Mouse (Mus musculus): Measurements from ENCODE around the gene Syt1. TPM values are rescaled to one million over a fixed set of nuclear protein-coding genes. Genes with fewer than 3 reads are reported as not detected.
A peak's percentile ranks its signal among the peaks of the same experiment; 100 is the strongest.

The Syt1 gene
- total RNA-seq, 1 experiment: 0.58 TPM

DNA sequence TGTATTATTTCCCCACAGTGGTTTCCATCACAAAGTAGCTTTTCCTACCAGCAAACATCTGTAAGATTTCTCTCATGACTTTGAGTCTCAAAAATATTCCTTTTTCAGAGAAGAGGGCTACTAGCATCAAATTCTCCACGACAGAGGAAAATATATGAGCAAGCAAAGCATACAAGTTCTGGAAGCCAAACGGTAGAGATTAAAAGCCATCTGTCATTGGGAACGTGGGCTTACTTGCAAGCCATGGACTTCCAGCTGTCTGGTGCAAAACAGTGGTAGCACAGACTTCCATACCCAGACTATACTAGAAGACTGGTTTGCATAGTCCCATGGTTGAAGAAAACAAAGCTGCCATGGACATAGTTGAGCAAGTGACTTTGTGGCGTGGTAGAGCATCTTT, 106.4 kb downstream of the Syt1 start:
- Histone ChIP-seq H3K36me3 (ENCODE audit: control insufficient read depth, insufficient read depth, low read length, poor library complexity, severe bottlenecking) (no peaks in the 10 kb centered on the region), H3K4me3 (ENCODE audit: insufficient read depth in 1 of 2, low read depth in 1 of 2, low read length in 2 of 2, poor library complexity in 1 of 2, severe bottlenecking in 1 of 2) (no peak overlapping the region), H3K9ac (ENCODE audit: insufficient read depth, low read depth, low read length, poor library complexity, severe bottlenecking) (no peak overlapping the region), H3K4me1 (ENCODE audit: control insufficient read depth in 2 of 2, insufficient read depth in 2 of 2, low read length in 2 of 2, poor library complexity in 1 of 2) (no peaks in the 10 kb centered on the region), H3K9me3 (ENCODE audit: control insufficient read depth, insufficient read depth, low read depth, low read length) (no peaks in the 10 kb centered on the region), H3K27ac (ENCODE audit: insufficient read depth, low read depth, low read length, poor library complexity, severe bottlenecking) (no peak overlapping the region)
- TF ChIP-seq CHD2 (IDR thresholded peaks at IDR 0.05; ENCODE audit: low read depth, low read length) (no peak), HCFC1 (IDR thresholded peaks at IDR 0.05; ENCODE audit: borderline replicate concordance, insufficient read depth, low read length) (no peak), ZC3H11A (IDR thresholded peaks at IDR 0.05; ENCODE audit: borderline replicate concordance, low read depth, low read length) (no peak), ZNF384 (IDR thresholded peaks at IDR 0.05; ENCODE audit: low read depth, low read length) (no peak), MAFK (IDR thresholded peaks at IDR 0.05; ENCODE audit: insufficient read depth, low read depth, low read length) (no peak)
- DNase-seq (ENCODE audit: low read depth, low spot score): no peak
- in situ Hi-C loops (cut with MboI; ENCODE audit: low sequenced_read_pairs in 2 of 2, unreplicated experiment in 2 of 2): no loop called here

DNA sequence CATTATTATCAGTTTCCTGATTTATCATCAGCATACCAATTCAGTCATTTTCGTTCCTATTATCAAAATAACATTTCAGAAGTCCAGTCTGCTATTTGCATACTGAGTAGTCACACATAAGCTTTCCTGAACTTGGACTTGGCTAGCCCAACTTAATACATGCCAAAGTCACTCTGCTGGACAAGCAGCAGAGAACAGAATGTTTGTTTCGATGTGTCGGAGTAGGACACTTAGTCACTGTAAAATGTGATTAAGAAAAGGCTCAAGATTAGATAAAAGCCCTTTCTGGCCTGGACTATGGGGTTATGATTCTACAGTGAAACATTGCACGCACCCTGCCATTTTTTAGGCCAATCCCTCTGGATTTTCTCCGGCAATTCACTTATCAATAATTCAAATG, 114.3 kb downstream of the Syt1 start:
- Histone ChIP-seq H3K27ac (ENCODE audit: insufficient read depth, low read depth, low read length, poor library complexity, severe bottlenecking) (no peak overlapping the region), H3K36me3 (ENCODE audit: control insufficient read depth, insufficient read depth, low read length, poor library complexity, severe bottlenecking) (no peaks in the 10 kb centered on the region), H3K9me3 (ENCODE audit: control insufficient read depth, insufficient read depth, low read depth, low read length) (no peaks in the 10 kb centered on the region), H3K4me3 (ENCODE audit: insufficient read depth in 1 of 2, low read depth in 1 of 2, low read length in 2 of 2, poor library complexity in 1 of 2, severe bottlenecking in 1 of 2) (no peak overlapping the region), H3K4me1 (ENCODE audit: control insufficient read depth in 2 of 2, insufficient read depth in 2 of 2, low read length in 2 of 2, poor library complexity in 1 of 2) (no peaks in the 10 kb centered on the region), H3K9ac (ENCODE audit: insufficient read depth, low read depth, low read length, poor library complexity, severe bottlenecking) (no peak overlapping the region)
- DNase-seq (ENCODE audit: low read depth, low spot score): no peak
- no peak for TF ChIP-seq HCFC1 (IDR thresholded peaks at IDR 0.05; ENCODE audit: borderline replicate concordance, insufficient read depth, low read length)
- no peak for TF ChIP-seq CHD2 (IDR thresholded peaks at IDR 0.05; ENCODE audit: low read depth, low read length)
- no peak for TF ChIP-seq MAFK (IDR thresholded peaks at IDR 0.05; ENCODE audit: insufficient read depth, low read depth, low read length)
- no peak for TF ChIP-seq ZC3H11A (IDR thresholded peaks at IDR 0.05; ENCODE audit: borderline replicate concordance, low read depth, low read length)
- no peak for TF ChIP-seq ZNF384 (IDR thresholded peaks at IDR 0.05; ENCODE audit: low read depth, low read length)
- in situ Hi-C loops (cut with MboI; ENCODE audit: low sequenced_read_pairs in 2 of 2, unreplicated experiment in 2 of 2): no loop called here

DNA sequence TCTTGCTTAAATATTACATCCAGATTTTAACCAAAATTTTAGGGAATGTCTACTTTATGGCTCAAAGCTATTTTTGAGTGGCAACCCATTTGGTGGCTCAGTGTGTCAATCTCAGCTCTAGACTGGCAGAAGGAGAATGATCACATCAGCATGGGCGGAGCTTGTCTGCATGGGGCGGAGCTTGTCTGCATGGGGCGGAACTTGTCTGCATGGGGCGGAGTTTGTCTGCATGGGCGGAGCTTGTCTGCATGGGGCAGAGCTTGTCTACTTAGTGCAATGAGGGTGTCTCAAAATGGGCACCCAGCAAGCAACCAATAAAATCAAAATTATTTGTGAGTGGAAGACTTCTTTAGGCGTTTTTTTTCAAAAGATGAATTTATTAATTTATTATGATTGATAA, 117.5 kb downstream of the Syt1 start:
- no peaks in the 10 kb centered on the region for H3K36me3 ChIP-seq (ENCODE audit: control insufficient read depth, insufficient read depth, low read length, poor library complexity, severe bottlenecking)
- no peaks in the 10 kb centered on the region for H3K9me3 ChIP-seq (ENCODE audit: control insufficient read depth, insufficient read depth, low read depth, low read length)
- peak; percentile 4 for DNase-seq (ENCODE audit: low read depth, low spot score)
- no peak overlapping the region for H3K9ac ChIP-seq (ENCODE audit: insufficient read depth, low read depth, low read length, poor library complexity, severe bottlenecking)
- TF ChIP-seq ZC3H11A (IDR thresholded peaks at IDR 0.05; ENCODE audit: borderline replicate concordance, low read depth, low read length): no peak
- TF ChIP-seq CHD2 (IDR thresholded peaks at IDR 0.05; ENCODE audit: low read depth, low read length): no peak
- no peak for TF ChIP-seq MAFK (IDR thresholded peaks at IDR 0.05; ENCODE audit: insufficient read depth, low read depth, low read length)
- no peak for TF ChIP-seq ZNF384 (IDR thresholded peaks at IDR 0.05; ENCODE audit: low read depth, low read length)
- no peak for TF ChIP-seq HCFC1 (IDR thresholded peaks at IDR 0.05; ENCODE audit: borderline replicate concordance, insufficient read depth, low read length)
- in situ Hi-C loops (cut with MboI; ENCODE audit: low sequenced_read_pairs in 2 of 2, unreplicated experiment in 2 of 2): no loop called here
- no peaks in the 10 kb centered on the region for H3K4me1 ChIP-seq (ENCODE audit: control insufficient read depth in 2 of 2, insufficient read depth in 2 of 2, low read length in 2 of 2, poor library complexity in 1 of 2)
- no peak overlapping the region for H3K4me3 ChIP-seq (ENCODE audit: insufficient read depth in 1 of 2, low read depth in 1 of 2, low read length in 2 of 2, poor library complexity in 1 of 2, severe bottlenecking in 1 of 2)
- no peak overlapping the region for H3K27ac ChIP-seq (ENCODE audit: insufficient read depth, low read depth, low read length, poor library complexity, severe bottlenecking)

DNA sequence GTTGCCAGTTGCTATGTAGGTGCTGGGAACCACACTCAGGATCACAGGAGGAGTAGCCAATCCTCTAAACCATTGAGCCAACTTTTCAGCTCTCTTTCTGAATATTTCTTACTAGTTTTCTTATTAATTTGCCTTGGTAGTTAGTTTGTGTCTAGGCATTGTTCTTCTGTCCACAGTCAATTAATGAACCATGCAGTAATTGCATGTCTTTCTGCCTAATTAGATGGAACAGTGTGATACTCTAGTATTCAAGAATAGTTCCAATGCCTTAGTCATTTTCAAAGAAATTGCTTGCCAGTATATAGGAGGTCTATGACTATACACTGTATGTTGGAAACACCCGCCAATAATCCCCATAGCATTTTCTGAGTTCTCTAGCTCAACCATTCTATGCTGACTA, 118.3 kb downstream of the Syt1 start:
- H3K4me3 ChIP-seq (ENCODE audit: insufficient read depth in 1 of 2, low read depth in 1 of 2, low read length in 2 of 2, poor library complexity in 1 of 2, severe bottlenecking in 1 of 2): no peak overlapping the region
- H3K27ac ChIP-seq (ENCODE audit: insufficient read depth, low read depth, low read length, poor library complexity, severe bottlenecking): no peak overlapping the region
- TF ChIP-seq ZNF384 (IDR thresholded peaks at IDR 0.05; ENCODE audit: low read depth, low read length) (no peak), HCFC1 (IDR thresholded peaks at IDR 0.05; ENCODE audit: borderline replicate concordance, insufficient read depth, low read length) (no peak), MAFK (IDR thresholded peaks at IDR 0.05; ENCODE audit: insufficient read depth, low read depth, low read length) (no peak), CHD2 (IDR thresholded peaks at IDR 0.05; ENCODE audit: low read depth, low read length) (no peak), ZC3H11A (IDR thresholded peaks at IDR 0.05; ENCODE audit: borderline replicate concordance, low read depth, low read length) (no peak)
- in situ Hi-C loops (cut with MboI; ENCODE audit: low sequenced_read_pairs in 2 of 2, unreplicated experiment in 2 of 2): no loop called here
- H3K9me3 ChIP-seq (ENCODE audit: control insufficient read depth, insufficient read depth, low read depth, low read length): no peaks in the 10 kb centered on the region
- H3K4me1 ChIP-seq (ENCODE audit: control insufficient read depth in 2 of 2, insufficient read depth in 2 of 2, low read length in 2 of 2, poor library complexity in 1 of 2): no peaks in the 10 kb centered on the region
- DNase-seq (ENCODE audit: low read depth, low spot score): no peak
- H3K9ac ChIP-seq (ENCODE audit: insufficient read depth, low read depth, low read length, poor library complexity, severe bottlenecking): no peak overlapping the region
- no peaks in the 10 kb centered on the region for H3K36me3 ChIP-seq (ENCODE audit: control insufficient read depth, insufficient read depth, low read length, poor library complexity, severe bottlenecking)

DNA sequence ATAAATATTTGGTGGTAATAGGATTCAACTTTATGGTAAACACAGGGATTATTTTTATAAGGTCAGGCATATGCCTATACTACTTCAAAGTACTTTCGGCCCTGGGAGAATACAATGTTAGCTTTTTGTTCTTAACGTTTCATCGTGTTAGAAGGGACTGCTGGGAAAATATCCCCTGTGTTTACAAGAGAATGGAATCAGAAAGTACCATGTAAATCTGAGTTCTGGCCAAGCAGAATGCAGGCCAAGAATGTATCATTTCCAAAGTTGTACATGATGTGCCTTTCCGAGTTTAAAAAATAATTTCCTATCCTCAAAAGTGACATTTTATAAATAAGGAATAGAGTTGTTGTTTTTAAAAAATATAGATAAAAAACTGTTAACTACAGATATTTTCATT, 121.7 kb downstream of the Syt1 start:
- Histone ChIP-seq H3K36me3 (ENCODE audit: control insufficient read depth, insufficient read depth, low read length, poor library complexity, severe bottlenecking) (no peaks in the 10 kb centered on the region), H3K9me3 (ENCODE audit: control insufficient read depth, insufficient read depth, low read depth, low read length) (no peaks in the 10 kb centered on the region), H3K9ac (ENCODE audit: insufficient read depth, low read depth, low read length, poor library complexity, severe bottlenecking) (no peak overlapping the region), H3K4me3 (ENCODE audit: insufficient read depth in 1 of 2, low read depth in 1 of 2, low read length in 2 of 2, poor library complexity in 1 of 2, severe bottlenecking in 1 of 2) (no peak overlapping the region), H3K4me1 (ENCODE audit: control insufficient read depth in 2 of 2, insufficient read depth in 2 of 2, low read length in 2 of 2, poor library complexity in 1 of 2) (no peaks in the 10 kb centered on the region), H3K27ac (ENCODE audit: insufficient read depth, low read depth, low read length, poor library complexity, severe bottlenecking) (no peak overlapping the region)
- in situ Hi-C loops (cut with MboI; ENCODE audit: low sequenced_read_pairs in 2 of 2, unreplicated experiment in 2 of 2): no loop called here
- no peak for DNase-seq (ENCODE audit: low read depth, low spot score)
- no peak for TF ChIP-seq ZNF384 (IDR thresholded peaks at IDR 0.05; ENCODE audit: low read depth, low read length)
- TF ChIP-seq HCFC1 (IDR thresholded peaks at IDR 0.05; ENCODE audit: borderline replicate concordance, insufficient read depth, low read length): no peak
- TF ChIP-seq ZC3H11A (IDR thresholded peaks at IDR 0.05; ENCODE audit: borderline replicate concordance, low read depth, low read length): no peak
- no peak for TF ChIP-seq CHD2 (IDR thresholded peaks at IDR 0.05; ENCODE audit: low read depth, low read length)
- TF ChIP-seq MAFK (IDR thresholded peaks at IDR 0.05; ENCODE audit: insufficient read depth, low read depth, low read length): no peak
